Mouse (Mus musculus) forebrain, postnatal 0 days (tissue): ENCODE results near the gene Espl1. TPM values are rescaled to one million over a fixed set of nuclear protein-coding genes. Genes with fewer than 3 reads are reported as not detected.
A peak's percentile ranks its signal among the peaks of the same experiment; 100 is the strongest.

ENCODE experiments used
- ATAC-seq: fragments of 200-750 bp; cut with Nextera tagmentation; 2 replicates; pipeline ENCODE4 v1.8.0; 2017; ENCODE audit warnings: mild to moderate bottlenecking, moderate library complexity
- DNase-seq: peaks from one replicate; pipeline ENCODE4 v3.0.0-alpha.2; 2015
- H3K27ac ChIP-seq: fragments of 300-500 bp; sonication (generic); 2 replicates; pipeline ENCODE4 v1.5.1; 2014; ENCODE audit warnings: low read depth, mild to moderate bottlenecking, antibody characterized with exemption, low read length, moderate library complexity, mixed read lengths
- H3K27me3 ChIP-seq: fragments of 300-500 bp; sonication (generic); 2 replicates; pipeline ENCODE4 v1.6.1; 2014; ENCODE audit warnings: mild to moderate bottlenecking, low read length, mixed read lengths; ENCODE audit not compliant: insufficient read depth
- H3K36me3 ChIP-seq: fragments of 300-500 bp; sonication (generic); 2 replicates; pipeline ENCODE4 v1.6.1; 2014; ENCODE audit warnings: mild to moderate bottlenecking, moderate library complexity; ENCODE audit not compliant: insufficient read depth
- H3K4me1 ChIP-seq: fragments of 300-500 bp; sonication (generic); 2 replicates; pipeline ENCODE4 v1.6.1; 2014; ENCODE audit warnings: antibody characterized with exemption; ENCODE audit not compliant: insufficient read depth
- H3K4me2 ChIP-seq: fragments of 300-500 bp; sonication (generic); 2 replicates; pipeline ENCODE4 v1.6.1; 2014; ENCODE audit warnings: low read depth, mild to moderate bottlenecking, moderate library complexity
- H3K4me3 ChIP-seq: fragments of 300-500 bp; sonication (generic); 2 replicates; pipeline ENCODE4 v1.5.1; 2014; ENCODE audit warnings: low read depth, low read length, mixed read lengths
- H3K9ac ChIP-seq: fragments of 300-500 bp; sonication (generic); 2 replicates; pipeline ENCODE4 v1.6.1; 2014; ENCODE audit warnings: mild to moderate bottlenecking
- H3K9me3 ChIP-seq: fragments of 300-500 bp; sonication (generic); 2 replicates; pipeline ENCODE4 v1.6.1; 2016; ENCODE audit warnings: low read length
- CTCF ChIP-seq: sonication (generic); IDR thresholded peaks from 2 replicates; pipeline ENCODE4 v1.5.1; 2016; ENCODE audit warnings: antibody characterized with exemption, control low read depth, low read depth
- WGBS: fragments of 180-500 bp; shearing (Covaris S2); extraction: QIAGEN DNeasy Blood & Tissue Kit; methylation state at CpG from one replicate; pipeline ENCODE4 v1.1.7; 2014; 5-methylcytosine and 5-hydroxymethylcytosine counted together
- polyA plus RNA-seq: library from polyadenylated mRNA; unstranded; fragments of >200 nt; fragmentation: Nextera tagmentation; extraction: Ambion mirVana; gene quantifications from 2 replicates; pipeline ENCODE4 v1.2.1, GENCODE M21; 2015
- total RNA-seq: library from RNA; depleted of rRNA; stranded (reverse); fragments of >200 nt; gene quantifications from 2 replicates; pipeline ENCODE4 v1.2.3, GENCODE M21; 2014; rRNA removed

Gene Espl1
- total RNA-seq (2.7 and 9.6 TPM in 2 replicates), polyA plus RNA-seq (1.5 and 2.3 TPM in 2 replicates)

- 7% methylated on average over 25 of the region's 25 CpGs for WGBS
- ATAC-seq = peak; percentile 100
- peak within 1 kb of the TSS; percentile 14; the same call in 1 of the 2 replicates for H3K9ac ChIP-seq
These were observed at the start of gene Espl1 for GRCm38 (mm10) chr15:102295633-102296367. Gene Espl1, plus strand, starts transcription at chr15:102296266.

GRCm38 (mm10) chr15:102246866-102247251 is 49.2 kb upstream of the Espl1 start:
- Histone ChIP-seq H3K4me3 (peak overlapping the region; percentile 66), H3K9ac (peak overlapping the region; percentile 66), H3K36me3 (no peaks in the 10 kb centered on the region), H3K4me1 (peaks cover 19% of the 10 kb centered on the region), H3K27ac (peak overlapping the region; percentile 85), H3K27me3 (no peaks in the 10 kb centered on the region), H3K4me2 (peak overlapping the region; percentile 99), H3K9me3 (no peaks in the 10 kb centered on the region)
- peak; percentile 94 for DNase-seq
- TF ChIP-seq CTCF = no peak
- peak; percentile 87 for ATAC-seq
- WGBS = under 1% methylated on average over 32 of the region's 35 CpGs

More at GRCm38 (mm10) chr15:102295633-102296367, at the start of gene Espl1:
- Histone ChIP-seq H3K4me2 (peak within 1 kb of the TSS; percentile 99), H3K4me1 (peaks cover 7% of the 10 kb centered on the region), H3K9me3 (no peaks in the 10 kb centered on the region), H3K36me3 (0 out of 2 replicates have a peak, but pooled peaks cover 3% of the 10 kb centered on the region), H3K27me3 (no peaks in the 10 kb centered on the region), H3K4me3 (peak within 1 kb of the TSS; percentile 49), H3K27ac (no peak within 1 kb of the TSS)
- TF ChIP-seq CTCF = no peak
- DNase-seq = peak; percentile 96

GRCm38 (mm10) chr15:102247252-102248130 is 48.6 kb upstream of the Espl1 start:
- H3K9ac ChIP-seq = peak overlapping the region; percentile 66
- H3K27me3 ChIP-seq = no peaks in the 10 kb centered on the region
- no peak for TF ChIP-seq CTCF
- H3K4me1 ChIP-seq = peaks cover 19% of the 10 kb centered on the region
- H3K9me3 ChIP-seq = no peaks in the 10 kb centered on the region
- ATAC-seq (peak; percentile 17; the same call in 1 of the 2 replicates), DNase-seq (peak; percentile 28)
- H3K27ac ChIP-seq = peak overlapping the region; percentile 85
- no peaks in the 10 kb centered on the region for H3K36me3 ChIP-seq
- peak overlapping the region; percentile 66 for H3K4me3 ChIP-seq
- H3K4me2 ChIP-seq = peak overlapping the region; percentile 99
- 6% methylated on average over 63 of the region's 65 CpGs for WGBS

GRCm38 (mm10) chr15:102248131-102248811 is 47.8 kb upstream of the Espl1 start:
- 12% methylated on average over 8 of the region's 8 CpGs for WGBS
- Histone ChIP-seq H3K4me1 (peaks cover 15% of the 10 kb centered on the region), H3K9ac (no peak overlapping the region), H3K4me2 (peak overlapping the region; percentile 99), H3K27ac (peak overlapping the region; percentile 59), H3K36me3 (no peaks in the 10 kb centered on the region), H3K4me3 (peak overlapping the region; percentile 66), H3K9me3 (no peaks in the 10 kb centered on the region), H3K27me3 (no peaks in the 10 kb centered on the region)
- ATAC-seq = no peak
- TF ChIP-seq CTCF = no peak
- DNase-seq = no peak

GRCm38 (mm10) chr15:102248812-102249191 is 47.3 kb upstream of the Espl1 start:
- Histone ChIP-seq H3K9me3 (no peaks in the 10 kb centered on the region), H3K9ac (no peak overlapping the region), H3K27me3 (no peaks in the 10 kb centered on the region), H3K4me3 (no peak overlapping the region), H3K4me1 (peaks cover 13% of the 10 kb centered on the region), H3K27ac (no peak overlapping the region), H3K4me2 (no peak overlapping the region), H3K36me3 (no peaks in the 10 kb centered on the region)
- no peak for TF ChIP-seq CTCF
- no peak for ATAC-seq
- DNase-seq = no peak
- WGBS = 6% methylated on average over 1 of the region's 3 CpGs

GRCm38 (mm10) chr15:102249251-102249691 is 46.8 kb upstream of the Espl1 start:
- no peak overlapping the region for H3K4me3 ChIP-seq
- H3K4me1 ChIP-seq = peaks cover 8% of the 10 kb centered on the region
- H3K9ac ChIP-seq = no peak overlapping the region
- no peak overlapping the region for H3K27ac ChIP-seq
- H3K36me3 ChIP-seq = no peaks in the 10 kb centered on the region
- H3K4me2 ChIP-seq = no peak overlapping the region
- TF ChIP-seq CTCF = no peak
- no peak for ATAC-seq
- H3K27me3 ChIP-seq = no peaks in the 10 kb centered on the region
- no peaks in the 10 kb centered on the region for H3K9me3 ChIP-seq
- WGBS = 6% methylated on average over 13 of the region's 13 CpGs
- no peak for DNase-seq
